Mouse (Mus musculus): Measurements from ENCODE around the gene Sema3c.
"Not testable (repeated sequence)": the region's sequence is repeated elsewhere in the genome, so short reads cannot be mapped to it uniquely, and the experiment has no call there.

The Sema3c gene

GRCm38 (mm10) chr5:17573694-17574380 is at the start of gene Sema3c:
TSS of gene Sema3c (plus strand) at chr5:17574281.
- no peak for ATAC-seq (ENCODE audit: insufficient number of reproducible peaks, low FRiP score, low TSS enrichment)

GRCm38 (mm10) chr5:17531165-17531564 is 42.9 kb upstream of the Sema3c start:
- not testable (repeated sequence) for ATAC-seq (ENCODE audit: insufficient number of reproducible peaks, low FRiP score, low TSS enrichment)

GRCm38 (mm10) chr5:17543141-17543540 is 30.9 kb upstream of the Sema3c start:
- no peak for ATAC-seq (ENCODE audit: insufficient number of reproducible peaks, low FRiP score, low TSS enrichment)

- no peak for ATAC-seq (ENCODE audit: insufficient number of reproducible peaks, low FRiP score, low TSS enrichment)
Observed at GRCm38 (mm10) chr5:17544904-17545449, 29.1 kb upstream of the Sema3c start.

GRCm38 (mm10) chr5:17551693-17552092 is 22.4 kb upstream of the Sema3c start:
- ATAC-seq (ENCODE audit: insufficient number of reproducible peaks, low FRiP score, low TSS enrichment) = no peak

- ATAC-seq (ENCODE audit: insufficient number of reproducible peaks, low FRiP score, low TSS enrichment) = no peak
Observed at GRCm38 (mm10) chr5:17556073-17556473, 18.0 kb upstream of the Sema3c start.

- ATAC-seq (ENCODE audit: insufficient number of reproducible peaks, low FRiP score, low TSS enrichment) = no peak
Observed at GRCm38 (mm10) chr5:17556715-17557265, 17.3 kb upstream of the Sema3c start.

- ATAC-seq (ENCODE audit: insufficient number of reproducible peaks, low FRiP score, low TSS enrichment) = no peak
Observed at GRCm38 (mm10) chr5:17571571-17571970, 2.5 kb upstream of the Sema3c start.

GRCm38 (mm10) chr5:17574413-17575182 is 517 bp downstream of the Sema3c start:
- ATAC-seq (ENCODE audit: insufficient number of reproducible peaks, low FRiP score, low TSS enrichment) = no peak; the same call in 1 of the 2 replicates

- no peak for ATAC-seq (ENCODE audit: insufficient number of reproducible peaks, low FRiP score, low TSS enrichment)
Observed at GRCm38 (mm10) chr5:17575183-17575495, 1.1 kb downstream of the Sema3c start.

- no peak for ATAC-seq (ENCODE audit: insufficient number of reproducible peaks, low FRiP score, low TSS enrichment)
Observed at GRCm38 (mm10) chr5:17576069-17576468, 2.0 kb downstream of the Sema3c start.

GRCm38 (mm10) chr5:17582047-17582515 is 8.0 kb downstream of the Sema3c start:
- ATAC-seq (ENCODE audit: insufficient number of reproducible peaks, low FRiP score, low TSS enrichment) = no peak

GRCm38 (mm10) chr5:17584299-17584945 is 10.3 kb downstream of the Sema3c start:
- ATAC-seq (ENCODE audit: insufficient number of reproducible peaks, low FRiP score, low TSS enrichment) = no peak

GRCm38 (mm10) chr5:17586518-17587210 is 12.6 kb downstream of the Sema3c start:
- ATAC-seq (ENCODE audit: insufficient number of reproducible peaks, low FRiP score, low TSS enrichment) = no peak

- no peak for ATAC-seq (ENCODE audit: insufficient number of reproducible peaks, low FRiP score, low TSS enrichment)
Observed at GRCm38 (mm10) chr5:17591908-17592307, 17.8 kb downstream of the Sema3c start.

- no peak for ATAC-seq (ENCODE audit: insufficient number of reproducible peaks, low FRiP score, low TSS enrichment)
Observed at GRCm38 (mm10) chr5:17601700-17602099, 27.6 kb downstream of the Sema3c start.

GRCm38 (mm10) chr5:17620619-17621018 is 46.5 kb downstream of the Sema3c start:
- ATAC-seq (ENCODE audit: insufficient number of reproducible peaks, low FRiP score, low TSS enrichment) = no peak

- no peak for ATAC-seq (ENCODE audit: insufficient number of reproducible peaks, low FRiP score, low TSS enrichment)
Observed at GRCm38 (mm10) chr5:17622564-17622963, 48.5 kb downstream of the Sema3c start.

GRCm38 (mm10) chr5:17628606-17629005 is 54.5 kb downstream of the Sema3c start:
- ATAC-seq (ENCODE audit: insufficient number of reproducible peaks, low FRiP score, low TSS enrichment) = no peak

- ATAC-seq (ENCODE audit: insufficient number of reproducible peaks, low FRiP score, low TSS enrichment) = no peak
Observed at GRCm38 (mm10) chr5:17629599-17629998, 55.5 kb downstream of the Sema3c start.
